Mouse (Mus musculus) ES-E14 (cell line): ENCODE results near the gene Gpr137c. TPM values are rescaled to one million over a fixed set of nuclear protein-coding genes. Genes with fewer than 3 reads are reported as not detected.
A peak's percentile ranks its signal among the peaks of the same experiment; 100 is the strongest.

ENCODE experiments used
- DNase-seq: peaks from one replicate; pipeline ENCODE4 v3.0.0-alpha.2; 2013; ENCODE audit warnings: low read depth, low spot score
- H3K27ac ChIP-seq: 2 replicates; pipeline ENCODE4 v1.5.1; 2012; ENCODE audit warnings: low read depth, mild to moderate bottlenecking, low read length, moderate library complexity, mixed read lengths; ENCODE audit not compliant: poor library complexity, insufficient read depth, severe bottlenecking
- H3K36me3 ChIP-seq: 2 replicates; pipeline ENCODE4 v1.6.1; 2012; ENCODE audit warnings: mild to moderate bottlenecking, low read length, moderate library complexity, mixed read lengths; ENCODE audit not compliant: control insufficient read depth, poor library complexity, insufficient read depth, severe bottlenecking
- H3K4me1 ChIP-seq, 2 experiments: fragments of 150-350 bp in 1 of 2; sonication (generic) in 1 of 2; 2 replicates each; pipeline ENCODE4 v1.6.1; 2012; ENCODE audit warnings: low read length in 2 of 2, mild to moderate bottlenecking in 1 of 2, mixed read lengths in 1 of 2; ENCODE audit not compliant: control insufficient read depth in 2 of 2, insufficient read depth in 2 of 2, poor library complexity in 1 of 2
- H3K4me3 ChIP-seq, 2 experiments: fragments of 150-350 bp in 1 of 2; sonication (generic) in 1 of 2; 2 replicates each; pipeline ENCODE4 v1.5.1; 2012; ENCODE audit warnings: low read length in 2 of 2, low read depth in 1 of 2, mild to moderate bottlenecking in 1 of 2, mixed read lengths in 1 of 2; ENCODE audit not compliant: insufficient read depth in 1 of 2, poor library complexity in 1 of 2, severe bottlenecking in 1 of 2
- H3K9ac ChIP-seq: 2 replicates; pipeline ENCODE4 v1.6.1; 2012; ENCODE audit warnings: low read depth, mild to moderate bottlenecking, low read length, mixed read lengths; ENCODE audit not compliant: poor library complexity, insufficient read depth, severe bottlenecking
- H3K9me3 ChIP-seq: fragments of 150-350 bp; sonication (generic); 2 replicates; pipeline ENCODE4 v1.6.1; 2012; ENCODE audit warnings: low read depth, mild to moderate bottlenecking, low read length; ENCODE audit not compliant: control insufficient read depth, insufficient read depth
- CHD2 ChIP-seq: IDR thresholded peaks from 2 replicates; pipeline ENCODE4 v1.6.1; 2014; ENCODE audit warnings: mild to moderate bottlenecking, low read depth, low read length, inconsistent platforms
- HCFC1 ChIP-seq: IDR thresholded peaks from 2 replicates; pipeline ENCODE4 v1.6.1; 2012; ENCODE audit warnings: low read length, inconsistent platforms, borderline replicate concordance; ENCODE audit not compliant: insufficient read depth
- MAFK ChIP-seq: IDR thresholded peaks from 2 replicates; pipeline ENCODE4 v1.6.1; 2014; ENCODE audit warnings: mild to moderate bottlenecking, low read depth, low read length, inconsistent platforms; ENCODE audit not compliant: insufficient read depth
- ZC3H11A ChIP-seq: IDR thresholded peaks from 2 replicates; pipeline ENCODE4 v1.6.1; 2012; ENCODE audit warnings: low read depth, mild to moderate bottlenecking, inconsistent platforms, low read length, borderline replicate concordance
- ZNF384 ChIP-seq: IDR thresholded peaks from 2 replicates; pipeline ENCODE4 v1.6.1; 2012; ENCODE audit warnings: low read depth, low read length, inconsistent platforms
- in situ Hi-C, 2 experiments: fragments of 600-800 bp; cut with MboI; formaldehyde crosslinking; loops; one replicate each; pipeline ENCODE4 v1.15.1; 2025; ENCODE audit warnings: low sequenced_read_pairs in 2 of 2, inconsistent platforms in 1 of 2; ENCODE audit not compliant: unreplicated experiment in 2 of 2
- total RNA-seq: library from RNA; depleted of rRNA; stranded (reverse); fragments of 300-350 nt; gene quantifications from 2 replicates; pipeline ENCODE4 v1.2.3, GENCODE M21; 2012

The Gpr137c gene
- total RNA-seq, 1 experiment: 0.31 TPM

- Histone ChIP-seq H3K4me1 (no peaks in the 10 kb centered on the region), H3K27ac (no peak overlapping the region), H3K4me3 (no peak overlapping the region), H3K36me3 (no peaks in the 10 kb centered on the region), H3K9ac (no peak overlapping the region), H3K9me3 (no peaks in the 10 kb centered on the region)
- TF ChIP-seq HCFC1: no peak
- no peak for TF ChIP-seq ZC3H11A
- no peak for TF ChIP-seq CHD2
- no peak for TF ChIP-seq ZNF384
- no peak for TF ChIP-seq MAFK
- in situ Hi-C loops: no loop called here
- DNase-seq: no peak
These were observed 8.1 kb upstream of the Gpr137c start for GRCm38 (mm10) chr14:45211431-45211830.

- Histone ChIP-seq H3K36me3 (no peaks in the 10 kb centered on the region), H3K9ac (no peak overlapping the region), H3K9me3 (no peaks in the 10 kb centered on the region), H3K4me1 (no peaks in the 10 kb centered on the region), H3K4me3 (no peak overlapping the region), H3K27ac (no peak overlapping the region)
- no peak for DNase-seq
- no peak for TF ChIP-seq ZNF384
- no peak for TF ChIP-seq CHD2
- no peak for TF ChIP-seq ZC3H11A
- no peak for TF ChIP-seq HCFC1
- peak; percentile 44; the same call in 1 of the 2 replicates for TF ChIP-seq MAFK
- in situ Hi-C loops: no loop called here
These were observed 2.7 kb upstream of the Gpr137c start for GRCm38 (mm10) chr14:45216711-45217340.

GRCm38 (mm10) chr14:45217693-45218092 is 1.8 kb upstream of the Gpr137c start:
- DNase-seq: no peak
- H3K9ac ChIP-seq: no peak overlapping the region
- in situ Hi-C loops: no loop called here
- H3K4me1 ChIP-seq: no peaks in the 10 kb centered on the region
- H3K4me3 ChIP-seq: no peak overlapping the region
- TF ChIP-seq ZNF384: no peak
- TF ChIP-seq HCFC1: no peak
- TF ChIP-seq MAFK: no peak
- TF ChIP-seq CHD2: no peak
- TF ChIP-seq ZC3H11A: no peak
- H3K36me3 ChIP-seq: no peaks in the 10 kb centered on the region
- no peak overlapping the region for H3K27ac ChIP-seq
- H3K9me3 ChIP-seq: no peaks in the 10 kb centered on the region

GRCm38 (mm10) chr14:45220090-45220956 is 806 bp downstream of the Gpr137c start, which contains the start of gene Txndc16:
Gene Txndc16 (minus strand): TSS chr14:45220328.
- Histone ChIP-seq H3K4me3 (peak within 1 kb of the TSS; percentile 74 to 78), H3K9me3 (no peaks in the 10 kb centered on the region), H3K4me1 (no peaks in the 10 kb centered on the region), H3K27ac (no peak within 1 kb of the TSS), H3K36me3 (no peaks in the 10 kb centered on the region), H3K9ac (peak within 1 kb of the TSS; percentile 70)
- no peak for TF ChIP-seq ZC3H11A
- TF ChIP-seq ZNF384: no peak
- no peak for TF ChIP-seq MAFK
- TF ChIP-seq HCFC1: no peak
- TF ChIP-seq CHD2: no peak
- in situ Hi-C loops: no loop called here
- peak; percentile 27 for DNase-seq
